Mouse (Mus musculus): ENCODE measurements around the gene Slc39a7.

Slc39a7 gene

DNA sequence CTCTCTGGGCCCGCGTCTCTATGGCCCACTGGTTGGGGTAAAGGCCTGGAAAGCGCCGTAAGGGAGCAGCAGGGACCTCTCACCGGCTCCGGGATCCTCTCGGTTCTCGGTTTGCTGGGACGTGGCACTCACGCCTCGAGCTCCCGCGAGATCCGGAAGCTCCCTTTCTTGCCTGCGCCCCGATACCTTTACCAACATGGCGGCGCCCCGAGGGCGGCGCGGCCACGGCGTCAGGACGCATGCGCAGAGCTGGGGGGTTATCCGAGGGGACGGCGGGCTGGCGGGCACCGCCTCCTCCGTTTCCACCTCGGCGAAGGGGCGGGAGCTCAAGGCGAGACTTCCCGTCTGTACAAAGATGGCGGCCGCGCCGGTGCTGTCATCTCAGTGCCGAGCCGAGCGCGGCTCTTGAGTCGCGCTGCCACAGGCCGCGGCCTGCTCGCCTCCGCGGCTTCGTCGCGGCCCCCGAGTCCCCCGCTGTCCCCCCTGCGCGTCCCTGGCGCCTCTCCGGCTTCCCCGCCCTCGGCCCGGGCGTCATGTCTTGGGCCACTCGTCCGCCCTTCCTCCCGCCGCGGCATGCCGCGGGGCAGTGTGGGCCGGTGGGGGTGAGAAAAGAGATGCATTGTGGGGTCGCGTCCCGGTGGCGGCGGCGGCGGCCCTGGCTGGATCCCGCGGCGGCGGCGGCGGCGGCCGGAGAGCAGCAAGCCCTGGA, at the start of gene Slc39a7, which contains the start of gene Rxrb:
TSS of gene Slc39a7 (minus strand) at position 218 of the 709 bp plus-strand sequence.
TSS of gene Rxrb (plus strand) at position 348 of the 709 bp plus-strand sequence.
- in situ Hi-C loops (cut with MboI, MseI) = loop anchor here (10.0 to 25.0 kb wide), 2 partner anchors 613 to 806 kb away; partner anchors contain the start of genes Atf6b, Dxo, Fkbpl and Stk19

- in situ Hi-C loops (cut with MboI, MseI) = no loop called here
Measured at GRCm38 (mm10) chr17:34079621-34080020, 48.1 kb upstream of the Slc39a7 start.

DNA sequence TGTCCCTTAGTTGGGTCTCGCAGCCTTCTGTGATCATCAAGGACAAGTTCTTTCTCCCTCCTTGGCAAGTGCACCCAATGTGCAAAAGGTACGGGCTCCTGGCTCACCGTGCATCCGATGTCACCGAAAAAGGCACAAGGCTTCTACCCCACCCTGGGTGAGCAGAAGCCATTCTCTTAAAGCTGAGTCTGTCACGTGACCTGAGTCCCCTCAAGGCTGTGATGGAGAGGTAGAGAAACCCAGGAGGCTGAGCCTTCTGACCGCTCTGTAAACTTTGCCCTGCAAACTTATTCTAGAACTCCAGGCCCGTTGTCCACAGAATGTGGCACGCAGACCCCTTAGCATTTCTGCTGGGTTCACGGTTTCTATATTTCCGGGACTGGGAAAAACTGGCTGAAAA, 47.5 kb upstream of the Slc39a7 start:
- in situ Hi-C loops (cut with MboI, MseI) = no loop called here

DNA sequence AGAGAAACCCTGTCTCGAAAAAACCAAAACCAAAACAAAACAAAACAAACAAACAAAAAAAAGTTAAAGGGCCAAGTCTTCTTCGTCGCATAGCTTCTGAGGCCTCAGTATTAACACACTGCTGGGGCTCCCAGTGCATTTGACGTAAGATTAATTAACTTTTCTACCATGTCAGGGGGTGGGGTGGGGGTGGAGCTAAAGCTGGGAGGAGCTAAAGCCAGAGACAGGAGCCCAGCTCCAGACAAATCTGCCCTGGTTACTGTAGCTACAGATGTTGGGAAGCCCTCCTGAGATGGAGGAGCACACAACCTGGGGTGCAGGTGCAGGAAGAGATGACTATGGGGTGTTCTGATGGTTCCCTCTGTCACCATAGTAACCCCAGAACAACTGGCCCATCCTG, 46.7 kb upstream of the Slc39a7 start:
- in situ Hi-C loops (cut with MboI, MseI) = no loop called here

- in situ Hi-C loops (cut with MboI, MseI) = no loop called here
Measured at GRCm38 (mm10) chr17:34077549-34077948, 46.1 kb upstream of the Slc39a7 start.

DNA sequence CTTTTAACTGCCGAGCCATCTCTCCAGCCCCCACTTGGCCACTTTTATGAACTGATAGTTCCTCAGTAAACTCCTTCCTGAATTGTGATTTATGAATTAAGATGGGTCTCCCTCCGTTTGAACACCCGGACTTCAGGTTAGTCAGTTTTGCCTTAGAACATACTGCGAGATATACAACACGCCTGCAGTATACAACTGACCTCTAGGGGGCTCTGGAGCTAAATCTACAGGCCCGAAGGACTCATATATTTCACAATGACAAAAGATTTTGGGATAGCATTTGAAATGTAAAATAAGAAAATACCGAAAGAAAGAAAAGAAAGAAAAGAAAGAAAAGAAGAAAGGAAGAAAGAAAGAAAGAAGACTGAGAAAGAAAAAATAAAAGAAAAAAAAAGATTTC, 43.8 kb upstream of the Slc39a7 start:
- in situ Hi-C loops (cut with MboI, MseI) = no loop called here

DNA sequence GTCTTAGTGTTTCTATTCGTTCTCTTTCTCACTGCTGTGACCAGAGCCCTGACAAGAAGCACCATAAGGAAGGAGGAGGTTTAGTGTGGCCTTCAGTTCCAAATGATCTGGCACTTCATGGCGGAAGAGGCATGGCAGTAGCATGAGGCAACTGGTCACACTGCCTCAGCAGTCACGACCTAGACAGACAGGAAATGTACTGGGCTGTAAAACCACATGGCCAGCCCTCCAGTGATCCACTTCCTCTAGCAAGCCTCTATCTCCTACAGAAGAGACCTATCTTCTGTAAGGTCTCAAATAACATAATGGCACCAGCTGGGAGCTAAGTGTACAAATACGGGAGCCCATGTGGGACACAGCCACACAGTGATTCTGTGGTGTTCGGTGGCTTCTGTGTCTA, 40.6 kb upstream of the Slc39a7 start:
- in situ Hi-C loops (cut with MboI, MseI) = no loop called here

DNA sequence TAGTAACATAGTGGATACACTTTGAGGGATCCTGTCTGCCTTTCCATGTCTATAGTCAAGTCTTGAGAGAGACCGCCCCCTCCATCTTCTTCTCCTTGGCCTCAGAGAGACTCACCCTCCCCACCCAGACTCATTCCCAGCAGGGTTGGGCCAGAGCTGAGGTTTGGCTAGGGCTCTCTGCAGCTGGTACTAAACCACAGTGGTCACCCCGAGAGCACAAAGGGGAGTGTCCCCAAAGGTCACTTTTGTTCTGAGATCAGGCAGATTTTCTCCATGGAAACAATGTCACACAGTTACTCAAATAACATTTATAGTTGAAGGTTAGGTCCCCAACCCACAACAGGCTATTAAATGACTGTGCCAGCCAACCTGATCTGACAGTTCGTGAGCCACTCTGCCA, 37.4 kb upstream of the Slc39a7 start:
- in situ Hi-C loops (cut with MboI, MseI) = no loop called here

DNA sequence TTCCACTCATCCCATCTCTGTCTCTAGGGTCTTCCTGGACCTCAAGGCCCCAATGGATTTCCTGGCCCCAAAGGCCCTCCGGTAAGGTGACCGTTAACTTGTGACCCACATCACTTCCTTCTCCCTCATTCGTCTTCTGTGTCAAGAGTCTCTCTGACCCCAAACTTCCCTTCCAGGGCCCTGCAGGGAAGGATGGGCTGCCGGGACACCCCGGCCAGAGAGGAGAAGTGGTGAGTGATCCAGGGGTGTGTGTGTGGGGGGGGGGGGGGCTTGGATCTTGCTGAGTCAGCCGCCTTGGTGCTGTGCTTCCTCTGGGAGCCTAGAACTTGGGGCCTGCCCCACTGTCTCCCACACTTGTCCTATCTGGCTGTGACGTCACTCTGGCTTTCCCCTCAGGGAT, 25.7 kb upstream of the Slc39a7 start:
- in situ Hi-C loops (cut with MboI, MseI) = no loop called here

DNA sequence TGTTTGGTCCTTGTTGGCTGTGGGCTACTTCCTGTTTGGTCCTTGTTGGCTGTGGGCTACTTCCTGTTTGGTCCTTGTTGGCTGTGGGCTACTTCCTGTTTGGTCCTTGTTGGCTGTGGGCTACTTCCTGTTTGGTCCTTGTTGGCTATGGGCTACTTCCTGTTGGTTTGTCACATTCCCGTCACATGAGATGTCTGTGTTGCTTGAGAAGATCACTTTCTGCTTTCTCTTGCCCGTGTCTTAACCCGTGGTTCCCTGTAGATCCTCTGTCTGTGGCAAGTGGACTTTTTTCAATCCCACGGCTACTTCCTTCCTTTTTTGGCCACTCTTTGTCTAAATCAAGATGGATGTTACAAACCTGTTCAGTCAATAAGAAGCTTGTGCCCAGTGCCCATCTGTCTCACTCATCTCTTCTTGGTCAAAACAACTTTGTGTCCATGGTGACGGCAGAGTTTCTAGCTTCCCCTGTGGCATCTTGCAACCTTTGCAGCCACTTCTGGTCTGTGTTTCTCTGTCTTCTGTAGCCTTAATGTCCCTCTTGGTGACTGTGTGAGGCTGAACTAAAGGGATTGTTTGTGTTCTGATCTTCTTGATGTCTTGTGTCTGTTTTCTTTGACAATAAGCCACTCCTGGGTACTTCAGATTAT, 16.0 kb upstream of the Slc39a7 start:
- in situ Hi-C loops (cut with MboI, MseI) = loop anchor here (25.0 kb wide), 1 partner anchor 790 kb away; the partner anchor contains the start of genes Dxo and Stk19

- in situ Hi-C loops (cut with MboI, MseI) = loop anchor here (25.0 kb wide), 1 partner anchor 791 kb away; the partner anchor contains the start of genes Dxo and Stk19
Measured at GRCm38 (mm10) chr17:34045941-34046340, 14.5 kb upstream of the Slc39a7 start.

GRCm38 (mm10) chr17:34039562-34040450, 8.3 kb upstream of the Slc39a7 start:
- in situ Hi-C loops (cut with MboI, MseI) = loop anchor here (10.0 to 25.0 kb wide), 2 partner anchors 605 to 797 kb away; partner anchors contain the start of genes Atf6b, Dxo, Fkbpl and Stk19

- in situ Hi-C loops (cut with MboI, MseI) = loop anchor here (10.0 to 25.0 kb wide), 2 partner anchors 606 to 798 kb away; partner anchors contain the start of genes Atf6b, Dxo, Fkbpl and Stk19
Measured at GRCm38 (mm10) chr17:34038878-34039561, 7.5 kb upstream of the Slc39a7 start, which contains the start of gene Col11a2. Gene Col11a2 (plus strand): TSS chr17:34039437.

DNA sequence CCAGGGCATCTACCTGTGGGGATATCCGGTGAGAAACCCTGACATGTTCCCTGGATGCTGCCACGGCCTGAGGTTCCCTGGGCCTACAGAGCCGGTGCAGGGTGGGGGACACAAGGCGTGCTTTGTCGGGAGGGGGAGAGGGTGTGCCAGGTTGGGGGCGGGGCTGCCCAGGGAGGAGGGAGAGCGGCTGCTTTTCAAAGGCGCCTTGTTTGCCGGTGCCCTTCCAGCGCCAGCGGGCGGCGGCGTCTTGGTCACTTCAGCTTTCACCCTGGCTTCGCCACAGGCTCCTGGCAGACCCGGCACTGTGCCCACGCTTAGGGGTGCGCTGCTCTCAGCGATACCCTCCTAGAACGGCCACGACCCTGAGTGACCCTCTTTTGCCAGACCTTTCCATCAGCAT, 7.0 kb upstream of the Slc39a7 start:
- in situ Hi-C loops (cut with MboI, MseI) = loop anchor here (10.0 to 25.0 kb wide), 2 partner anchors 606 to 799 kb away; partner anchors contain the start of genes Atf6b, Dxo, Fkbpl and Stk19

DNA sequence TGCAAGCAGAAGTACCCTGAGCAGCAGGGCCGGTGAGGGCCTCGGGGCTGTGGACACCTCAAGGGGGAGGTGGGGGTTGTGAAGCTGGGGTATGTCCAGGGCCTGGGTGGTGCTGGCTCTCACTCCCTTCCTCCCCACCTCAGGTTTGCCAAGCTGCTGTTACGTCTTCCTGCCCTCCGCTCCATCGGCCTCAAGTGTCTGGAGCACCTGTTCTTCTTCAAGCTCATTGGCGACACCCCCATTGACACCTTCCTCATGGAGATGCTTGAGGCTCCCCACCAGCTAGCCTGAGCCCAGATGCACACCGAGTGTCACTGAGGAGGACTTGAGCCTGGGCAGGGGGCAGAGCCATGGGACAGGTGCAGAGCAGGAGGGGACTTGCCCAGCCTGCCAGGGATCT, 5.8 kb upstream of the Slc39a7 start:
- in situ Hi-C loops (cut with MboI, MseI) = loop anchor here (10.0 to 25.0 kb wide), 2 partner anchors 608 to 800 kb away; partner anchors contain the start of genes Atf6b, Dxo, Fkbpl and Stk19

DNA sequence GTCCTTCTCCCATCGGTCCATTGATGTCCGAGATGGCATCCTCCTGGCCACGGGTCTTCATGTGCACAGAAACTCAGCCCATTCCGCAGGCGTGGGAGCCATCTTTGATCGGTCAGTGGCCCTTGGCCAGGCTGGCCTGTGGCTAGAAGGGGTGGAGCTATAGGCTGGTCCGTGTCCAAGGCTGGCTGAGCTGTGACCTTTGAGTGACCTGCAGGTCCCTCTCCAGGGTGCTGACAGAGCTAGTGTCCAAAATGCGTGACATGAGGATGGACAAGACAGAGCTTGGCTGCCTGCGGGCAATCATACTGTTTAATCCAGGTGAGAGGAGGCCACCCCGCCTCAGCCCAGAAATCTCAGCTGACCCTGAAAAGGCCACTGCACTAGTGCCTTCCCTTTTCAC, 5.2 kb upstream of the Slc39a7 start:
- in situ Hi-C loops (cut with MboI, MseI) = loop anchor here (10.0 to 25.0 kb wide), 2 partner anchors 608 to 801 kb away; partner anchors contain the start of genes Atf6b, Dxo, Fkbpl and Stk19

- in situ Hi-C loops (cut with MboI, MseI) = loop anchor here (10.0 to 25.0 kb wide), 2 partner anchors 609 to 802 kb away; partner anchors contain the start of genes Atf6b, Dxo, Fkbpl and Stk19
Measured at GRCm38 (mm10) chr17:34035517-34035916, 4.0 kb upstream of the Slc39a7 start.

DNA sequence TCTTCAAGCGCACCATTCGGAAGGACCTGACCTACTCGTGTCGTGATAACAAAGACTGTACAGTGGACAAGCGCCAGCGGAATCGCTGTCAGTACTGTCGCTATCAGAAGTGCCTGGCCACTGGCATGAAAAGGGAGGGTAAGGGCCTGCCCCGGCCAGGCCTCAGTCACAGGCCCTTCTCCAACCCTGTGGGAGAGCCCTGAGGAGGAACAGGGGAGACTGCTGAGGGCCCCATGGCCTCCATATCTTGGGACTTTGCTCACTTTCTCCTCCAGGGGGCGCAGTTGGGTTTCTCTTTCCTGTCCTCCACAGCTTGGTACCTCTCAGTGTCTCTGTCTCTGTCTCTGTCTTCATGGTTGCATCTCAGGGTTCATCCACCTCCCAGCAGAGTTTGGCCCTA, 2.6 kb upstream of the Slc39a7 start:
- in situ Hi-C loops (cut with MboI, MseI) = loop anchor here (10.0 to 25.0 kb wide), 2 partner anchors 611 to 803 kb away; partner anchors contain the start of genes Atf6b, Dxo, Fkbpl and Stk19

DNA sequence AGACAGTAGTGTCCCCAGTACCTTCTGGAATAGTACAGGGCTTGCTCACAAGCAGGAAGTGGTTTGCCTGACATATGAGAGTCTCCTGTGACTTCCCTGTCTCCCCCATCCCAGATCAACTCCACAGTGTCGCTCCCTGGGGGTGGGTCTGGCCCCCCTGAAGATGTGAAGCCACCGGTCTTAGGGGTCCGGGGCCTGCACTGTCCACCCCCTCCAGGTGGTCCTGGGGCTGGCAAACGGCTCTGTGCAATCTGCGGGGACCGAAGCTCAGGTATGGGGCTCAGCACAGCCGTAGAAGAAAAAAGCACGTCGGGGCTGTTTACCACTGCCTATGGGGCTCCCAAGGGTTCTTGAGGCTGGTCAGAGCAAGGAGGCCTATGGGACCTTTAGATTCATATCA, 2.0 kb upstream of the Slc39a7 start:
- in situ Hi-C loops (cut with MboI, MseI) = loop anchor here (10.0 to 25.0 kb wide), 2 partner anchors 611 to 804 kb away; partner anchors contain the start of genes Atf6b, Dxo, Fkbpl and Stk19

DNA sequence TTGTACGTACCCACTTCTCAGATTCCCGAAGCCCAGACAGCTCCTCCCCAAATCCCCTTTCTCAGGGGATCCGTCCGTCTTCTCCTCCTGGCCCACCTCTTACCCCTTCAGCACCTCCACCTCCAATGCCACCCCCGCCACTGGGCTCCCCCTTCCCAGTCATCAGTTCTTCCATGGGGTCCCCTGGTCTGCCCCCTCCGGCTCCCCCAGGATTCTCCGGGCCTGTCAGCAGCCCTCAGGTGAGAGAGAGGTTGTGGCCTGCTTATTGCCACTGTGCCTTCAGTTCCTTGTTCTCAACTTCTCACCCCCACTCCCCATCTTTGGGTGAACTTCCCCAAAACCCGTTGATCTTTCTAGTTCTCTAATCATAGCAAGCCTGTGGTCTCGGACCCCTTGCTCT, 1.3 kb upstream of the Slc39a7 start:
- in situ Hi-C loops (cut with MboI, MseI) = loop anchor here (10.0 to 25.0 kb wide), 2 partner anchors 612 to 804 kb away; partner anchors contain the start of genes Atf6b, Dxo, Fkbpl and Stk19
